11 mouse cellular contexts compared by ENCODE assay signal in genomic region chr7:119961107-119961506, GRCm38 (mm10).
DNase-seq lines count a peak whose midpoint lies in the region; ATAC-seq and TF ChIP-seq lines count a peak whose summit lies in the region.
"Had no signal": no experiment of that assay in that cellular context is flagged by ENCODE, and none has a peak within 500 bp of the region (broad histone marks: within the 10 kb centered on the region; RNA-seq: fewer than 3 reads in every experiment).

No protein-coding gene starts in this region.

- no peaks in the 10 kb centered on the region for H3K79me3 ChIP-seq in C2C12 (ENCODE audit: low read depth)

- no peaks in the 10 kb centered on the region for H3K4me1 ChIP-seq in lung, adult 2 months (ENCODE audit: control insufficient read depth, insufficient read depth, low read length)
- no peaks in the 10 kb centered on the region for H3K4me1 ChIP-seq in forebrain, postnatal 0 days (ENCODE audit: insufficient read depth)
- H3K4me1 ChIP-seq: hindbrain, embryonic 10.5 days; midbrain, embryonic 15.5 days had no signal

- DNase-seq in gastrocnemius, adult 2 months: peak; percentile 70
- DNase-seq in gastrocnemius, postnatal 10 days: no peak
- peak; percentile 55 to 58 for DNase-seq in gastrocnemius, adult 8-10 months (ENCODE audit: low spot score in 2 of 2)
- peak; percentile 12 for DNase-seq in lung, adult 2 months
- DNase-seq in forebrain, postnatal 0 days: no peak
- no peak for DNase-seq in right cerebral cortex, postnatal 25 days
- no peak for DNase-seq in cerebellum, postnatal 14 days
- DNase-seq: embryo, embryonic 11 days had no signal

- no peaks in the 10 kb centered on the region for H3K79me2 ChIP-seq in C2C12 (ENCODE audit: control insufficient read depth, insufficient read depth)

- TF ChIP-seq CTCF in gastrocnemius, adult 2 months (IDR thresholded peaks at IDR 0.05): no peak
- TF ChIP-seq CTCF in C2C12 (IDR thresholded peaks at IDR 0.05; ENCODE audit: control insufficient read depth, insufficient read depth, insufficient read length): no peak
- no peak for TF ChIP-seq CTCF in lung, adult 2 months (IDR thresholded peaks at IDR 0.05; ENCODE audit: insufficient read depth, low read length)
- TF ChIP-seq CTCF in forebrain, postnatal 0 days (IDR thresholded peaks at IDR 0.05; ENCODE audit: low read depth): no peak

- no peak overlapping the region for H3K4me2 ChIP-seq in forebrain, postnatal 0 days (ENCODE audit: low read depth)
- H3K4me2 ChIP-seq: midbrain, embryonic 15.5 days had no signal

- H3K4me3 ChIP-seq in gastrocnemius, adult 2 months: no peak overlapping the region
- no peak overlapping the region for H3K4me3 ChIP-seq in C2C12 (ENCODE audit: insufficient read depth, poor library complexity, severe bottlenecking)
- H3K4me3 ChIP-seq in lung, adult 2 months (replicated peaks; ENCODE audit: extremely low read depth, low read depth, low read length): no peak overlapping the region
- H3K4me3 ChIP-seq in forebrain, postnatal 0 days (ENCODE audit: low read depth, low read length): no peak overlapping the region
- H3K4me3 ChIP-seq: hindbrain, embryonic 10.5 days; midbrain, embryonic 15.5 days had no signal

- no peaks in the 10 kb centered on the region for H3K36me3 ChIP-seq in C2C12 (ENCODE audit: control insufficient read depth, insufficient read depth)
- H3K36me3 ChIP-seq in forebrain, postnatal 0 days (ENCODE audit: insufficient read depth): no peaks in the 10 kb centered on the region
- H3K36me3 ChIP-seq: hindbrain, embryonic 10.5 days; midbrain, embryonic 15.5 days had no signal

- H3K9ac ChIP-seq in forebrain, postnatal 0 days: no peak overlapping the region
- H3K9ac ChIP-seq: midbrain, embryonic 15.5 days had no signal

- no peaks in the 10 kb centered on the region for H3K9me3 ChIP-seq in forebrain, postnatal 0 days (ENCODE audit: low read length)
- H3K9me3 ChIP-seq: hindbrain, embryonic 10.5 days; midbrain, embryonic 15.5 days had no signal

- no peak overlapping the region for H3ac ChIP-seq in C2C12 (ENCODE audit: control insufficient read depth, insufficient read length, low read depth)

- TF ChIP-seq POLR2A in lung, adult 2 months (IDR thresholded peaks at IDR 0.05; ENCODE audit: borderline replicate concordance, extremely low read depth, low read depth, low read length): no peak

- intact Hi-C loops in gastrocnemius, adult 2 months (cut with DNase I): loop anchor here (10.0 kb wide), 1 partner anchor 96 kb away; no protein-coding TSS in a partner anchor

- no peak for ATAC-seq in forebrain, postnatal 0 days
- ATAC-seq: midbrain, embryonic 15.5 days had no signal

- peak overlapping the region; percentile 70 for H3K27ac ChIP-seq in gastrocnemius, adult 2 months
- H3K27ac ChIP-seq in forebrain, postnatal 0 days (ENCODE audit: low read depth, low read length): no peak overlapping the region
- H3K27ac ChIP-seq: hindbrain, embryonic 10.5 days; midbrain, embryonic 15.5 days had no signal

- no peaks in the 10 kb centered on the region for H3K27me3 ChIP-seq in C2C12 (ENCODE audit: control insufficient read depth, insufficient read depth, insufficient read length)
- H3K27me3 ChIP-seq in forebrain, postnatal 0 days (ENCODE audit: insufficient read depth, low read length): no peaks in the 10 kb centered on the region
- H3K27me3 ChIP-seq: midbrain, embryonic 15.5 days had no signal

- 33% methylated on average over 2 of the region's 2 CpGs for WGBS in lung, adult 2 months
- 75% methylated on average over 2 of the region's 2 CpGs for WGBS in forebrain, postnatal 0 days

TF ChIP-seq in C2C12, 6 proteins besides CTCF, POLR2A, EP300 and RAD21:
- TF ChIP-seq MYOG (IDR thresholded peaks at IDR 0.05; ENCODE audit: control insufficient read depth, extremely low read depth, insufficient read length) (no peak), USF1 (IDR thresholded peaks at IDR 0.05; ENCODE audit: low read depth) (no peak), FOSL1 (IDR thresholded peaks at IDR 0.05; ENCODE audit: insufficient read depth, low read length, poor library complexity, severe bottlenecking) (peak; percentile 16), MYOD1 (IDR thresholded peaks at IDR 0.05; ENCODE audit: control insufficient read depth, insufficient read length, low read depth) (peak; percentile 40)

Comparison
In these comparisons a context has a peak if more than half of its experiments do, and no peak if none do; other contexts are left out.
1. DNase-seq: peak in gastrocnemius, adult 2 months (single experiment), gastrocnemius, adult 8-10 months (2 of 2) and lung, adult 2 months (single experiment); none in gastrocnemius, postnatal 10 days (single experiment), forebrain, postnatal 0 days (single experiment), right cerebral cortex, postnatal 25 days (single experiment) and cerebellum, postnatal 14 days (0 of 2).